ENCODE assay signal across 29 mouse cellular contexts in genomic region chr8:127222361-127222760, GRCm38 (mm10).
DNase-seq lines count a peak whose midpoint lies in the region; ATAC-seq and TF ChIP-seq lines count a peak whose summit lies in the region.
"Had no signal": no experiment of that assay in that cellular context is flagged by ENCODE, and none has a peak within 500 bp of the region (broad histone marks: within the 10 kb centered on the region; RNA-seq: fewer than 3 reads in every experiment).

No protein-coding gene starts in this region.

- no peak for TF ChIP-seq CTCF in heart, postnatal 0 days (IDR thresholded peaks at IDR 0.05; ENCODE audit: low read depth)
- no peak for TF ChIP-seq CTCF in brain, embryonic 14.5 days (IDR thresholded peaks at IDR 0.05; ENCODE audit: borderline replicate concordance, extremely low read depth, insufficient read depth, insufficient read length)

- H3K4me1 ChIP-seq in heart, postnatal 0 days (ENCODE audit: control insufficient read depth, insufficient read depth): 0 out of 2 replicates have a peak, but pooled peaks cover 6% of the 10 kb centered on the region

- no peak for TF ChIP-seq EP300 in heart, postnatal 0 days (IDR thresholded peaks at IDR 0.05; ENCODE audit: low read depth)

- 61% methylated on average over 3 of the region's 3 CpGs for WGBS in heart, postnatal 0 days

- TF ChIP-seq POLR2A in brain, embryonic 14.5 days (IDR thresholded peaks at IDR 0.05; ENCODE audit: borderline replicate concordance, extremely low read depth, insufficient read depth, insufficient read length, poor library complexity, severe bottlenecking): no peak

- intact Hi-C loops in heart, postnatal 25 days (cut with DNase I): no loop called here

- no peak overlapping the region for H3K4me2 ChIP-seq in heart, postnatal 0 days (ENCODE audit: low read depth, low read length)
- H3K4me2 ChIP-seq: embryonic facial prominence, embryonic 13.5 days; embryonic facial prominence, embryonic 15.5 days had no signal

- H3K9me3 ChIP-seq in heart, postnatal 0 days (replicated peaks; ENCODE audit: control insufficient read depth, low read length): no peaks in the 10 kb centered on the region
- H3K9me3 ChIP-seq: embryonic facial prominence, embryonic 13.5 days; embryonic facial prominence, embryonic 15.5 days; forebrain, embryonic 10.5 days had no signal

- H3K4me3 ChIP-seq in heart, postnatal 0 days (ENCODE audit: low read depth, low read length): no peak overlapping the region
- H3K4me3 ChIP-seq: embryonic facial prominence, embryonic 13.5 days; embryonic facial prominence, embryonic 15.5 days; erythroblast, embryonic 14.5 days; forebrain, embryonic 10.5 days had no signal

- no peak for ATAC-seq in heart, postnatal 0 days (ENCODE audit: insufficient read depth, low read depth)
- ATAC-seq: CD4-positive, CD25-positive, alpha-beta regulatory T cell, adult 4 months; forebrain, embryonic 14.5 days; forebrain, postnatal 0 days; Patski had no signal

- no peak overlapping the region for H3K27ac ChIP-seq in heart, postnatal 0 days (ENCODE audit: low read depth)
- H3K27ac ChIP-seq: embryonic facial prominence, embryonic 13.5 days; embryonic facial prominence, embryonic 15.5 days; forebrain, embryonic 10.5 days had no signal

- no peak overlapping the region for H3K9ac ChIP-seq in heart, postnatal 0 days (replicated peaks; ENCODE audit: low read depth, low read length)
- H3K9ac ChIP-seq: embryonic facial prominence, embryonic 13.5 days; embryonic facial prominence, embryonic 15.5 days; forebrain, postnatal 0 days had no signal

- DNase-seq in heart, postnatal 0 days (ENCODE audit: low spot score): peak; percentile 5
- DNase-seq in heart, postnatal 25 days (ENCODE audit: low spot score): no peak
- peak; percentile 42 for DNase-seq in retina, postnatal 1 day
- no peak for DNase-seq in retina, embryonic 14.5 days (ENCODE audit: low spot score)
- peak; percentile 63 for DNase-seq in Muller cell, postnatal 12 days (ENCODE audit: inconsistent ontology term)
- DNase-seq in brain, embryonic 14.5 days (ENCODE audit: low read depth): peak; percentile 19
- DNase-seq in adrenal gland, adult (ENCODE audit: inconsistent age in 2 of 2, low spot score in 1 of 2): no peak
- no peak for DNase-seq in T-cell, adult 2 months (ENCODE audit: low spot score)
- DNase-seq: adrenal gland, adult 8-10 months; adrenal gland, postnatal 14 days; adrenal gland, postnatal 36 days; B cell, adult 2 months; cerebellum, adult 11 months; cerebellum, adult 18-20 months; cerebellum, adult 8-10 months; cerebellum, adult 9-11 months; cerebellum, postnatal 14 days; cerebellum, postnatal 36 days; embryo, embryonic 11 days; forebrain, postnatal 0 days had no signal

- H3K36me3 ChIP-seq in heart, postnatal 0 days (replicated peaks; ENCODE audit: control insufficient read depth, insufficient read depth, low read length): no peaks in the 10 kb centered on the region
- H3K36me3 ChIP-seq: embryonic facial prominence, embryonic 13.5 days; embryonic facial prominence, embryonic 15.5 days; forebrain, embryonic 10.5 days; G1E had no signal

- no peaks in the 10 kb centered on the region for H3K27me3 ChIP-seq in heart, postnatal 0 days (ENCODE audit: control insufficient read depth, insufficient read depth, low read length)
- H3K27me3 ChIP-seq: CH12.LX; embryonic facial prominence, embryonic 13.5 days; embryonic facial prominence, embryonic 15.5 days; Patski had no signal

Comparison
In these comparisons a context has a peak if more than half of its experiments do, and no peak if none do; other contexts are left out.
1. DNase-seq: peak in heart, postnatal 0 days (single experiment), retina, postnatal 1 day (single experiment), Muller cell, postnatal 12 days (single experiment) and brain, embryonic 14.5 days (single experiment); none in heart, postnatal 25 days (single experiment), retina, embryonic 14.5 days (single experiment), adrenal gland, adult (0 of 2) and T-cell, adult 2 months (single experiment).